Mouse (Mus musculus) embryonic fibroblast, embryonic 13.5 days (primary cell): ENCODE results near the gene Golt1a.

ENCODE experiments used
- CTCF ChIP-seq: IDR thresholded peaks from 2 replicates; pipeline ENCODE4 v1.5.1; 2011; ENCODE audit warnings: mild to moderate bottlenecking, control low read depth, low read length, moderate library complexity, borderline replicate concordance; ENCODE audit not compliant: insufficient read depth
- POLR2A ChIP-seq: IDR thresholded peaks from 2 replicates; pipeline ENCODE4 v1.6.1; 2011; ENCODE audit warnings: low read depth, mild to moderate bottlenecking, control low read depth, low read length, moderate library complexity

DNA sequence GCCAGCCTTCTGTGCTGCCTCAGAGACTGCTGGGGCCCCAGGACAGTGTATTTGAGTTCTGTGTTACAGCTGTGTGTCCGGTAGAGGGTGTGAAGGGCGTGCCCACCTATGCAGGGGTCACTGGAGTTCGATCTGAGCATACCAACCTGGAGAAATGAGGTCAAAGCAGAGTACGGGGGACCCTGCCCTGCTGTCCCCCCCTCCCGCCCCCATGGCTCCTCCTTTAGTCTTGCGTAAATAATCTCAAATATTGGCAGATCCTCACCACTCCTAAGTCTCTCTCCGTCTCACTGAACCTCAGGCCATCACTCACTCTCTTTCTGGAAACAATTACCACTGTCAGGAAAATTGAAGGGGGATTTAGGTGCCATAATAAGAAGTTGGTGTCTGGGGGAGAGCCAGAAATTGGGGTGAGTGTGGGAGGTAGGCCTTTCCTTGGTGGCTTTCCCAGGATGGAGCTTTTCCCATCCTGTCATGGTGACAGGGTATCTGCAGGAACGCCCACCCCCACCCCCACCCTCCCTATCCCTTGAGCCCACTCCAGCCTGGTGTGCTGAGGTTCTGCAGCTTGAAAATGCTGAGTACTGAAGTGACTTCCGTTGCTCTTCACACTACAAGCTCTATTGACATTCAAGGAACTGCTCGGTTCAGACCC lies 57.5 kb downstream of the Golt1a start:
- TF ChIP-seq POLR2A (no peak), CTCF (no peak)
